Mouse (Mus musculus): Measurements from ENCODE around the gene Kcnk3.

DNA sequence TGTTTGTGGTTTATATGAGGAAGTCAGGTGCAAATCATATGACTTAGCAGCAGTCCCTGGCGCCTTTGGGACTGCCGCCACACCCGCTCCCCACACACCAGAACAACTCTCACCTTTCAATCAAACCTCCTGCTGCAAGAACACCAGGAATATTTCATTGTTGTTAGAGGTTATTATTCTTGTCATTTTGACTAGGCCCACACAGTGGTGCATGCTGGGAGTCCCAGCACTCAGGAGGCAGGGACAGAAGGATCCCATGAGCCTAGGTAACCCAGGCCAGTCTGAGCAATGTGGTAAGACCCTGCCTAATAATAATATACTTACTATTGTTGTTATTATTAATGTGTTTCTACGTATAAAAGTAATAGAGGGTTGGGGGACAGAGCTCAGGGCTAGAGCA is 24.6 kb downstream of the Kcnk3 start:
- no peak for TF ChIP-seq CTCF (IDR thresholded peaks at IDR 0.05; ENCODE audit: low read depth)
- no peak for TF ChIP-seq EP300 (IDR thresholded peaks at IDR 0.05; ENCODE audit: low read depth)
